Mouse (Mus musculus): ENCODE results near the gene Cdh11. TPM values are rescaled to one million over a fixed set of nuclear protein-coding genes. Genes with fewer than 3 reads are reported as not detected.

Gene Cdh11
- polyA plus RNA-seq, 1 experiment from 2014 or later: 43.3 TPM

DNA sequence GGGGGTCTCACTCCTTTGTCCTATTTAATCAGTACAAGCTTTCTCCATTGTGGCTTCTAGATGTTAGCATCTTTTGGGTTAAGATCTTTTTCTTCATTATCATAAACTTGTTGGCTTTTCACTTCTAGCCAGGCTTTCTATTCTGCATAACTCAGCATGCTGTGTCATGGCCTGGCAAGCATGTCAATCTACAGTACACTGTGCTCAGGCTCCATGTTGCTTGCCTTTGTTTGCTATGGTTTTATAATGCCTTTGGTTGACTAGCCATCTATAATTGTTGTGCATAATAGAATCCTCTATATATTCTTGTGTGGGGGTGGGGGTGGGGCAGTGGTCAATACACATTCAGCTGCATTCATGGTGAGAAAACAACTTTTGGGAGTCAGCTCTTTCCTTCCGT is 51.0 kb downstream of the Cdh11 start:
- H3K9ac ChIP-seq (replicated peaks; ENCODE audit: low read length): no peak overlapping the region
- WGBS: 62% methylated on average over 1 of the region's 1 CpGs
- no peak overlapping the region for H3K4me2 ChIP-seq (ENCODE audit: low read length)
- ATAC-seq (ENCODE audit: low FRiP score, low TSS enrichment) (no peak), DNase-seq (no peak)
- H3K9me3 ChIP-seq (ENCODE audit: control insufficient read depth, low read length): no peaks in the 10 kb centered on the region
- peaks cover 10% of the 10 kb centered on the region for H3K27me3 ChIP-seq (ENCODE audit: control insufficient read depth, insufficient read depth, low read length)
- H3K27ac ChIP-seq (replicated peaks; ENCODE audit: low read depth, low read length): no peak overlapping the region
- H3K4me3 ChIP-seq (replicated peaks; ENCODE audit: low read depth, low read length): no peak overlapping the region
- no peaks in the 10 kb centered on the region for H3K36me3 ChIP-seq (ENCODE audit: control insufficient read depth, insufficient read depth, low read length)
- peaks cover 4% of the 10 kb centered on the region; the same call in 1 of the 2 replicates for H3K4me1 ChIP-seq (ENCODE audit: control insufficient read depth, insufficient read depth, low read length)

DNA sequence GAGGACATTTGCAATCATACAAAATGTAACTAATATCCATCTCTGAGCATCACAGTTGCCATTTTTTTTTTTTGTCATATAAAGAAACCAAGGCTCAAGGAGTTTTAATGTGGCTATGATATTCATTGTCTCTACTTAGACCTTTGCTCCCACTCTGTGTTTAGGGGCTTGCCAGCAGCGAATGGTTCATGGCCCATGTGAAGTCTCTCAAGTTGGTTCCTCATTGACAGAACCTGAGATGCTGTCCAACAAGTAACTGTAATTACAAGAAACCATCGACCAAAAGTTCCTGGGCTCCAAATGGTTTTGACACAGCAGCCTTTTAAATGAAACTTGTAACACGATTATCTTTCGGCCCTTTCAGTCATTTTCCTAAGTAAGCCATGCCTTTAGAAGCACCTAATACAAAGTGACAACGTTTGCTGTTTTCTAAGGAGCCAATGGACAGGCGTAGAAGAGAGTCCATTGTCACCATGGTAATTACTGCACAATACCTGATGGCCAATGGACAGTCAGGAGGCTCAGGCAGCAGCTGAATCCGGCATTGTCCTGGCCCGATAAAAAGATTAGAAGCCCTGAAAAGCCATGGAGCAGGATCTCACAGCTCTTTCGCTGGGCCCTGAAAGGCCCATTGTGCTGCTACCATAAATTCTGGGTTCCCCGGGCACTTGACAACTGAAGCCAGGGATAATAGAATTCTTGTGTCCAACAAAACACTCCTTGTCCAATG is 59.1 kb downstream of the Cdh11 start:
- H3K9ac ChIP-seq (replicated peaks; ENCODE audit: low read length): no peak overlapping the region
- H3K27me3 ChIP-seq (ENCODE audit: control insufficient read depth, insufficient read depth, low read length): peaks cover 27% of the 10 kb centered on the region
- WGBS: 4% methylated on average over 10 of the region's 10 CpGs
- no peaks in the 10 kb centered on the region for H3K9me3 ChIP-seq (ENCODE audit: control insufficient read depth, low read length)
- H3K4me2 ChIP-seq (ENCODE audit: low read length): peak overlapping the region; percentile 15; the same call in 1 of the 2 replicates
- DNase-seq (peak; percentile 76), ATAC-seq (ENCODE audit: low FRiP score, low TSS enrichment) (peak; percentile 95)
- H3K4me1 ChIP-seq (ENCODE audit: control insufficient read depth, insufficient read depth, low read length): no peaks in the 10 kb centered on the region
- no peaks in the 10 kb centered on the region for H3K36me3 ChIP-seq (ENCODE audit: control insufficient read depth, insufficient read depth, low read length)
- H3K4me3 ChIP-seq (replicated peaks; ENCODE audit: low read depth, low read length): no peak overlapping the region
- H3K27ac ChIP-seq (replicated peaks; ENCODE audit: low read depth, low read length): no peak overlapping the region

DNA sequence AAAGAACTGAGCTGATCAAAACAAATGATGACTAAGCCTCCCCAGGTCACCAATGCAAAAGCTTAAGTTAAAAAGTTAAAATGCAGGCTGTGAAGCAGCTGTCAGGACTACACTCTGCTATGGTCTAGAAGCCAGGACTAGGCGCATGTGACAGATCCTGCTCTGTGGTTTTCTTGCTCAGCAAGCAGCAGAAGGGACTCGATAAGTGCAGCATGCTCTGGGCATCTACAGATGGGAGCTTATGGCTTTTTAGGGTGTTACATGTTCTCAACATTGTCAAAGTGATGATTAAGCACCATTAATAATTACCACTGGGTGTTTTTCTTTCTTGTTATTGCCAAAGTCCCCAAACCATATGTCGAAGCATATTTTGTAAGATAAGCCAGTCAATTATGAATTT is 59.9 kb downstream of the Cdh11 start:
- WGBS: 40% methylated on average over 3 of the region's 3 CpGs
- H3K27ac ChIP-seq (replicated peaks; ENCODE audit: low read depth, low read length): no peak overlapping the region

DNA sequence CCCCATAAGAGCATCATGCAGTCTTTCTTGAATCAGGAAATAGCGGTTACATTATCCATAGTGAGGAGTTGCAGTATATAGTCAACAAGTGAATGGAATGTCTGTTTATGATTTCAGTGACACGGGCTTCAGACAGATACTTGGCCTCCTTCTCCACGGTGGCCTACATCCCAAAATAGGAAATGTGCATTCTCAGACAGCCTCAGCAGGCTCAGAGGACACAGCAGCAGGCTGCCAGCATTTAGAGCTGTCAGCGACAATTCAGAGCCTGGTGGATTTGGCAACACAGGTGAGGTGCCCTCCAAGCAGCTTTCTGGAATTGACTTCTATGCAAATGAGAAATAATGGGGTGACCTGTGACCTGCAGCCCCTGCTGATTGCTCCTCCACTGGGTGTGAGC is 69.5 kb downstream of the Cdh11 start:
- Histone ChIP-seq H3K9ac (replicated peaks; ENCODE audit: low read length) (no peak overlapping the region), H3K27me3 (ENCODE audit: control insufficient read depth, insufficient read depth, low read length) (peaks cover 51% of the 10 kb centered on the region), H3K36me3 (ENCODE audit: control insufficient read depth, insufficient read depth, low read length) (no peaks in the 10 kb centered on the region), H3K4me3 (replicated peaks; ENCODE audit: low read depth, low read length) (no peak overlapping the region), H3K9me3 (ENCODE audit: control insufficient read depth, low read length) (no peaks in the 10 kb centered on the region), H3K27ac (replicated peaks; ENCODE audit: low read depth, low read length) (no peak overlapping the region), H3K4me1 (ENCODE audit: control insufficient read depth, insufficient read depth, low read length) (no peaks in the 10 kb centered on the region), H3K4me2 (ENCODE audit: low read length) (no peak overlapping the region)
- DNase-seq (no peak), ATAC-seq (ENCODE audit: low FRiP score, low TSS enrichment) (no peak)
- WGBS: 68% methylated on average over 4 of the region's 4 CpGs

More for the DNA sequence above, 59.9 kb downstream of the Cdh11 start:
- Histone ChIP-seq H3K9me3 (ENCODE audit: control insufficient read depth, low read length) (no peaks in the 10 kb centered on the region), H3K27me3 (ENCODE audit: control insufficient read depth, insufficient read depth, low read length) (peaks cover 33% of the 10 kb centered on the region), H3K36me3 (ENCODE audit: control insufficient read depth, insufficient read depth, low read length) (no peaks in the 10 kb centered on the region), H3K4me2 (ENCODE audit: low read length) (no peak overlapping the region), H3K9ac (replicated peaks; ENCODE audit: low read length) (no peak overlapping the region), H3K4me1 (ENCODE audit: control insufficient read depth, insufficient read depth, low read length) (no peaks in the 10 kb centered on the region), H3K4me3 (replicated peaks; ENCODE audit: low read depth, low read length) (no peak overlapping the region)
- ATAC-seq (ENCODE audit: low FRiP score, low TSS enrichment): no peak
- DNase-seq: no peak

DNA sequence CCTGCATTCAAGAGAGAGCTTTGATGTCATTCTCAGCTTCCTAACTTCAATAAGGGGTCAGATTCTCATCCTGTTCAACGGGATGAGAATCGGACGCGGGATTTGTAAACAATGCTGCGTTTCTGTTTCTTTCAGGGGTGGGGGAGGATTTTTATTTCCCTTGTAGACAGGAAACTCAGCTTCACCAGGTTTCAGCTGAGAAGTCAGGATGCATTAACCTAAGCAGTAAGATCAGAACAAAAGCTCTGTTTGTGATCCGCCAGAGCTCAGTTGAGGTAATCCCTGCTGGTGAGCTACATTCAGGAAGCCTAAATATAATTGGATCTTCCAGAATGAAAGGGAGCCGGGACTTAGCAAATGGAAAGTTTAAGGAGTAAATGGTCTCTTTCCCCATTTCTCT is 78.1 kb downstream of the Cdh11 start:
- WGBS: 6% methylated on average over 7 of the region's 7 CpGs
- peak; percentile 42 for DNase-seq

DNA sequence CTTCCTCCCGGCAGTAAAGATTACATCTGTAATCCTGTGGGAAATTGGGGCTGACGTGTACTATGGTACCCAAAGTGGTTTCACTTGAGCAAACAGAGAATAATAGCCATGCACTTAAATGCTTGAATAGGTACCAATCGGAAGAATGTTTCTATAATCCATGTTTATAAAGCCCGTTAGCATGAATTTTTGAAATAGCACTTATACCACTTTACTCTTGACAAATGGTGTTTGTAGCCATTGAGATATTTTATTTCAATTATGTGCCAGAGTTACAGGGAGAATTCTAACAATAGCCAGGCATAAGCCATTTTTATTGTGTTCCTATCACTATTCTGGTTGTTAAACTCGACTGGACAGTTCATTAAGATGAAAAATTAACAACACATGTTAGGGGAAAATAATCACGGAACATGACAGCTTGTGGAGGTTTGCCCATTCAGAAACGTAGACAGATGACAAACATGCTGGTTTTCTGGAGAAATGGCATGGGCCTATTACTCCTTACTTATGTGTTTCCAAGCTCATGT is 80.0 kb downstream of the Cdh11 start:
- Histone ChIP-seq H3K36me3 (ENCODE audit: control insufficient read depth, insufficient read depth, low read length) (no peaks in the 10 kb centered on the region), H3K27ac (replicated peaks; ENCODE audit: low read depth, low read length) (no peak overlapping the region), H3K9ac (replicated peaks; ENCODE audit: low read length) (no peak overlapping the region), H3K4me3 (replicated peaks; ENCODE audit: low read depth, low read length) (no peak overlapping the region), H3K27me3 (ENCODE audit: control insufficient read depth, insufficient read depth, low read length) (peaks cover 5% of the 10 kb centered on the region; the same call in 1 of the 2 replicates), H3K4me2 (ENCODE audit: low read length) (no peak overlapping the region), H3K9me3 (ENCODE audit: control insufficient read depth, low read length) (no peaks in the 10 kb centered on the region), H3K4me1 (ENCODE audit: control insufficient read depth, insufficient read depth, low read length) (no peaks in the 10 kb centered on the region)
- ATAC-seq (ENCODE audit: low FRiP score, low TSS enrichment) (no peak), DNase-seq (no peak)
- 46% methylated on average over 7 of the region's 7 CpGs for WGBS

More for the DNA sequence above, 78.1 kb downstream of the Cdh11 start:
- Histone ChIP-seq H3K36me3 (ENCODE audit: control insufficient read depth, insufficient read depth, low read length) (no peaks in the 10 kb centered on the region), H3K4me2 (ENCODE audit: low read length) (peak overlapping the region; percentile 10; the same call in 1 of the 2 replicates), H3K4me3 (replicated peaks; ENCODE audit: low read depth, low read length) (no peak overlapping the region), H3K4me1 (ENCODE audit: control insufficient read depth, insufficient read depth, low read length) (no peaks in the 10 kb centered on the region), H3K27me3 (ENCODE audit: control insufficient read depth, insufficient read depth, low read length) (peaks cover 22% of the 10 kb centered on the region), H3K9me3 (ENCODE audit: control insufficient read depth, low read length) (no peaks in the 10 kb centered on the region), H3K27ac (replicated peaks; ENCODE audit: low read depth, low read length) (no peak overlapping the region), H3K9ac (replicated peaks; ENCODE audit: low read length) (no peak overlapping the region)
- ATAC-seq (ENCODE audit: low FRiP score, low TSS enrichment): no peak

DNA sequence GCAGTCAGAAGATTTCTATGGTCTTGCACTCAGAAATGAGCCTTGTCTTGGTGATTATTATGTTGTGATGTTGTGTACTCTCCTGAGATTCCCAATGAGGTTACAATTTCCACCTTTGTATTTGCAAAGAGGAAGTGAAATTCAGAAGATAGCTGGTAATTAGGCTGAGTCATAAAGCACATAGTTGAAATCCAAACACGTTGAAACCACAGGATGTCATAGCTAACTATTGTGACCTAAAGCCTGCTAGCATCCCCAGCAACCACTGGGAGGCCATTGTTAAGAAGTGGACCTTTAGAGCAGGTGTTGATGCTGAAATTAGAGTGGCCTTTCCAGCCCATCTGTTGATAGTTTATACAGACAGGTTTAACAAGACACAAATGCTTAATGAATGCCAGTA is 85.2 kb downstream of the Cdh11 start:
- Histone ChIP-seq H3K27ac (replicated peaks; ENCODE audit: low read depth, low read length) (no peak overlapping the region), H3K4me3 (replicated peaks; ENCODE audit: low read depth, low read length) (no peak overlapping the region), H3K9ac (replicated peaks; ENCODE audit: low read length) (no peak overlapping the region), H3K27me3 (ENCODE audit: control insufficient read depth, insufficient read depth, low read length) (no peaks in the 10 kb centered on the region; the same call in 1 of the 2 replicates), H3K36me3 (ENCODE audit: control insufficient read depth, insufficient read depth, low read length) (no peaks in the 10 kb centered on the region), H3K4me1 (ENCODE audit: control insufficient read depth, insufficient read depth, low read length) (0 out of 2 replicates have a peak, but pooled peaks cover 8% of the 10 kb centered on the region), H3K9me3 (ENCODE audit: control insufficient read depth, low read length) (no peaks in the 10 kb centered on the region), H3K4me2 (ENCODE audit: low read length) (no peak overlapping the region)
- DNase-seq: no peak
- 65% methylated on average over 1 of the region's 1 CpGs for WGBS
- ATAC-seq (ENCODE audit: low FRiP score, low TSS enrichment): no peak

DNA sequence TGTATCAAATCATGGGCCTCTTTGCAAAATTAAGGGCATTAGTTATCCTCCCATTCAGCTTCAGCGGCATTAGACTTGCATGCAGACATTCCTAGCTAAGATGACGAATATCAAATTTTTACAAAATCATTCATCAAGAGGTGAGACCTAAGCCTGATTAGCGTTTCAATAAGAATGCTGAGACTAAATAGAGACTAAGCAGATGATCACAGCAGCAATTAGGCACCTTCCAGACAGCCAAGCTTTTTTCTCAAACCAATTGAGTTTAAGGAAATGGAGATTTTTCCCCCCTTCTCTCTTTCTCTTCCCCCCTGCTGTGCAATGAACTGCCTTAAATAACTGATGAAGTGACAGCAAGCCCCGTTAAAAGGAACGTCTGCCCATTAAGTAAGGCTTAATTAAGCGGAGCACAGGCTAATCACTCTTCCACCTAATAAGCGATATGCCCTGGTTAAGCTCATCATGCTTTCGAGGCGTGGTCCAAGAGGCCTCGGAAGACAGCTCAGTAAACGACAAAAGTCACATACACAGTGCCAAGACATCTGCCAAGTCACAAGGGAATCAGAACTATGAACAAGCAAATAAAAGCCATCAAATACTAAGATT is 87.1 kb downstream of the Cdh11 start:
- 18% methylated on average over 11 of the region's 11 CpGs for WGBS
- no peaks in the 10 kb centered on the region for H3K9me3 ChIP-seq (ENCODE audit: control insufficient read depth, low read length)

More for the DNA sequence above, 87.1 kb downstream of the Cdh11 start:
- Histone ChIP-seq H3K36me3 (ENCODE audit: control insufficient read depth, insufficient read depth, low read length) (no peaks in the 10 kb centered on the region), H3K9ac (replicated peaks; ENCODE audit: low read length) (no peak overlapping the region), H3K27me3 (ENCODE audit: control insufficient read depth, insufficient read depth, low read length) (no peaks in the 10 kb centered on the region; the same call in 1 of the 2 replicates), H3K4me1 (ENCODE audit: control insufficient read depth, insufficient read depth, low read length) (0 out of 2 replicates have a peak, but pooled peaks cover 8% of the 10 kb centered on the region), H3K4me2 (ENCODE audit: low read length) (no peak overlapping the region), H3K4me3 (replicated peaks; ENCODE audit: low read depth, low read length) (no peak overlapping the region), H3K27ac (replicated peaks; ENCODE audit: low read depth, low read length) (no peak overlapping the region)
- DNase-seq (peak; percentile 41), ATAC-seq (ENCODE audit: low FRiP score, low TSS enrichment) (no peak)

Measured in midbrain, embryonic 14.5 days (tissue).